Mouse (Mus musculus) brain, embryonic 14.5 days (tissue): ENCODE measurements around the gene Gadd45b. TPM values are rescaled to one million over a fixed set of nuclear protein-coding genes. Genes with fewer than 3 reads are reported as not detected.
A peak's percentile ranks its signal among the peaks of the same experiment; 100 is the strongest.

Experiments used
- DNase-seq: peaks from one replicate; pipeline ENCODE4 v3.0.0-alpha.2; 2011; ENCODE audit warnings: low read depth
- CTCF ChIP-seq: fragments of 200-500 bp; IDR thresholded peaks from 2 replicates; pipeline ENCODE4 v1.5.1; 2012; ENCODE audit warnings: inconsistent platforms, mild to moderate bottlenecking, moderate library complexity, borderline replicate concordance; ENCODE audit not compliant: insufficient read depth, insufficient read length; ENCODE audit errors: extremely low read depth
- POLR2A ChIP-seq: fragments of 200-500 bp; IDR thresholded peaks from 2 replicates; pipeline ENCODE4 v1.6.1; 2012; ENCODE audit warnings: mild to moderate bottlenecking, inconsistent platforms, borderline replicate concordance; ENCODE audit not compliant: poor library complexity, insufficient read depth, insufficient read length, severe bottlenecking; ENCODE audit errors: extremely low read depth
- polyA plus RNA-seq: library from polyadenylated mRNA; depleted of rRNA; stranded (reverse); fragments of >200 nt; gene quantifications from 2 replicates; pipeline ENCODE4 v1.2.3, GENCODE M21; 2012

Gene Gadd45b
- polyA plus RNA-seq, 1 experiment: 8.4 TPM

GRCm38 (mm10) chr10:80899591-80900317, 30.1 kb upstream of the Gadd45b start:
- TF ChIP-seq CTCF (no peak), POLR2A (no peak)
- DNase-seq: no peak

GRCm38 (mm10) chr10:80900318-80901247, 29.3 kb upstream of the Gadd45b start, which contains the start of gene Timm13:
Gene Timm13, minus strand, starts transcription at chr10:80900969.
- DNase-seq: peak; percentile 100
- no peak for TF ChIP-seq CTCF
- peak; percentile 51; the same call in 1 of the 2 replicates for TF ChIP-seq POLR2A

- no peak for TF ChIP-seq POLR2A
- no peak for TF ChIP-seq CTCF
- DNase-seq: no peak
Observed at GRCm38 (mm10) chr10:80901409-80902272, 28.2 kb upstream of the Gadd45b start.

GRCm38 (mm10) chr10:80902273-80902940, 27.5 kb upstream of the Gadd45b start:
- no peak for DNase-seq
- TF ChIP-seq CTCF (no peak), POLR2A (no peak)

GRCm38 (mm10) chr10:80903282-80903681, 26.6 kb upstream of the Gadd45b start:
- TF ChIP-seq CTCF (no peak), POLR2A (no peak)

GRCm38 (mm10) chr10:80904004-80904693, 25.7 kb upstream of the Gadd45b start:
- no peak for DNase-seq
- TF ChIP-seq POLR2A (no peak), CTCF (no peak)

More at GRCm38 (mm10) chr10:80903282-80903681, 26.6 kb upstream of the Gadd45b start:
- DNase-seq: no peak

GRCm38 (mm10) chr10:80904709-80905108, 25.2 kb upstream of the Gadd45b start:
- no peak for TF ChIP-seq CTCF
- TF ChIP-seq POLR2A: no peak
- DNase-seq: no peak

GRCm38 (mm10) chr10:80909375-80910162, 20.3 kb upstream of the Gadd45b start:
- TF ChIP-seq CTCF: no peak
- TF ChIP-seq POLR2A: no peak
- no peak for DNase-seq

GRCm38 (mm10) chr10:80911354-80911753, 18.5 kb upstream of the Gadd45b start:
- DNase-seq: no peak
- no peak for TF ChIP-seq CTCF
- no peak for TF ChIP-seq POLR2A

GRCm38 (mm10) chr10:80911891-80912290, 18.0 kb upstream of the Gadd45b start:
- DNase-seq: no peak
- TF ChIP-seq POLR2A (no peak), CTCF (no peak)
